Mouse (Mus musculus) bone marrow macrophage, adult 2 months (primary cell): Measurements from ENCODE around the gene Bag6. TPM values are rescaled to one million over a fixed set of nuclear protein-coding genes. Genes with fewer than 3 reads are reported as not detected.

Experiments
- H3K27ac ChIP-seq: 2 replicates; pipeline ENCODE4 v1.5.1; 2012; ENCODE audit warnings: low read depth, low read length; ENCODE audit not compliant: insufficient read depth
- H3K4me1 ChIP-seq: 2 replicates; pipeline ENCODE4 v1.6.1; 2012; ENCODE audit warnings: low read length; ENCODE audit not compliant: control insufficient read depth, insufficient read depth
- H3K4me3 ChIP-seq: 2 replicates; pipeline ENCODE4 v1.5.1; 2012; ENCODE audit warnings: mild to moderate bottlenecking, low read length, moderate library complexity; ENCODE audit not compliant: insufficient read depth
- CTCF ChIP-seq: IDR thresholded peaks from 2 replicates; pipeline ENCODE4 v1.5.1; 2012; ENCODE audit warnings: low read depth, mild to moderate bottlenecking, low read length, moderate library complexity
- POLR2A ChIP-seq: IDR thresholded peaks from 2 replicates; pipeline ENCODE4 v1.6.1; 2012; ENCODE audit warnings: mild to moderate bottlenecking, low read depth, low read length, borderline replicate concordance
- polyA plus RNA-seq: library from polyadenylated mRNA; stranded (reverse); fragments of >200 nt; gene quantifications from 2 replicates; pipeline ENCODE4 v1.2.4, GENCODE M21; 2012; ENCODE audit not compliant: missing spikeins, insufficient read depth, insufficient read length

The Bag6 gene
- polyA plus RNA-seq, 1 experiment: 166 TPM

DNA sequence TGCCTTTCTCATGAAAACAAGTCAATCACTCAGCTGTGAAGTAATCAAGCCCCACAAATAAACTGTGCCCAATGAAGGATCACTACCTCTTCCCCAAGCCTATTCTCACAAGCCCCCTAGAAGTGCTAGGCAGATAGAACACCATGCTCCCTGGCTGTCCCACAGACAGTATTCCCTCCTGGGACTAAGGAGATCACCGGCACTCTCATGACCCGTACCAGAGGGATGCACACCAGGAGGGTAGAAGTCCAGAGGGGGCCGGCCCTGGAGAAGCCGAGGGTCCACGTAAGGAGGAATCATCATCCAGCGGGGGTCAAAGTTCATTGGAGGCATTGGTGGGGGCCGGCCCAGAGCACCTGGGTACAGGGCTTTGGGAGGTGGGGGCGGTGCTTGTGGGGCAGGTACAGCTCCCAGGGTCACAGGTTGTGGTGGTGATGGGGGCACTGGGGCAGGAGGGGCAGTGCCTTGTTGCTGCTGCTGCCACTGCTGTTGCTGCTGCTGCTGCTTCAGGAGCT, 22.7 kb downstream of the Bag6 start:
- TF ChIP-seq CTCF: no peak
- TF ChIP-seq POLR2A: no peak
- H3K27ac ChIP-seq: no peak overlapping the region
- no peak overlapping the region for H3K4me3 ChIP-seq
- H3K4me1 ChIP-seq: peaks cover 3% of the 10 kb centered on the region; the same call in 1 of the 2 replicates

DNA sequence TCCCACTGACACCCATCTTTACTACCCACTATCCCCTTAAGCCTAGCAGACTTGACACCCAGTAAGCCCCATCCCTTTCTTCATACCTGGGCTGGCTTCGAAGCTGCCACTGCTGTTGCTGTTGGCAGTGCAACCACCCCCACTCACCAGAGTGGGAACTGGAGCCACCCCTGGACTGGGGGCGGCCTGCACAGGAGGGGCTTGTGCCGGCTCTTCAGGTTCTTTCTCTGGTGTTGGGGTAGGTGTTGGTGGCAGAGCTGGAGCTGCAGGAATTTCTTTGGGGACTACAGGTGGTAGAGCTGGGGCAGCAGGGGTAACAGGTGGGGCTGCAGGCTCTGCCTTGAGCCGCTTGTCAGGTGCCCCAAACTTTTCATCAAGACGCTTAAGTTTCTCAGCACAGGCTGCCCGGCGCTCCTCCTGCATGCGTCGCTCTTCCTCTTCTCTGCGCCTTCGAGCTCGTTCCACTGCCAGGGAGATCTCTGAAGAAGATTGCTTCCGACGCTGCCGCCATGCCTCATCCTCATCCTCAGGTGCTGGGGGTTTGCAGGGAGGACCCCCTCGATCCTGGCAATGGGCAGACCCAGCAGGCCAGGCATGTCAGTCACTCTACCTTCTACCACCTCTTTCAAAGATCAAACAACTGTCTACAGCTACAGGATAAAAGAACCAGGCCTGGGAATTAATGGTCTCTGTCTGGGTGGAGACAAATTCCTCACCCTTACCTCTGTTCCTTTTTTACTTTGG, 24.0 kb downstream of the Bag6 start:
- no peak overlapping the region for H3K27ac ChIP-seq
- no peak overlapping the region for H3K4me3 ChIP-seq
- TF ChIP-seq POLR2A (no peak), CTCF (no peak)
- H3K4me1 ChIP-seq: peaks cover 7% of the 10 kb centered on the region; the same call in 1 of the 2 replicates

DNA sequence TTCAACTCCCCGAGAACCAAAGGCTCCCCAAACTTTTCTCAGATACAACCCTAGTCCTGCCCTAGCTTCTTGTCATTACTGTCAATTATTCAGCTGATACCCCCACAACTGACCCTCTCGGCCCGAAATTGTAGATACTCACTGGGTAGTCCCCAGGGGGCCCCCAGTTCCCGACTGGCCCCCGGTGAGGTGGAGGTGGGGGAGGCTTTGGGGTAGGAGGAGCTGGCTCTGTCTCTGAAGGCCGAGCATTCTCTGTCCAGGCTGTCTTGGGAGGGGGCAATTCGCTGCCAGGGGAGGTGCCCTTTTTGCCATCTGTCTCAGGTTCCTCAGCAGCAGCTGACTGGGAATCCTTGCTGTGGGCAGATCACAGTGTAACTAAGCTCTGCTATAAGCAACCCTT, 24.7 kb downstream of the Bag6 start:
- no peak for TF ChIP-seq CTCF
- H3K27ac ChIP-seq: no peak overlapping the region
- H3K4me3 ChIP-seq: no peak overlapping the region

DNA sequence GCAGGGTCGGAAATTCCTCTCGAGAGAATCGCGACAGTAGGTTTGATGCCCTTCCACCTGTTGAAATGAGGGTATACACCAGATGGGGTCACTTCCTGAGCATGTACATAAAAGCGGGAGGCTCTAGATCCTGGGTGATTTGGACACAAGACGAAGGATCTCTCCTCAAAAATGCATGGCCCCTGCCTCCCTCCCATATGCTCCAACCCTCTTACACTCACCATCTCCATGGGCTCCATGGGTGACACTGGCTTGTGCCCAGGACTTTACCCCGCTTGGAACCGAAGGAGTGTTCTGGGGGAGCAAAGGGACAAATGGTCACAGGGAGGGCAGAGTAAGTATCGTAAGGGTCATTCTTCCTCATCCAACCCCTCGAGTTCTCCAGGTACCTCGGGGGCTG, 26.4 kb downstream of the Bag6 start:
- peaks cover 14% of the 10 kb centered on the region for H3K4me1 ChIP-seq
- no peak overlapping the region for H3K27ac ChIP-seq
- H3K4me3 ChIP-seq: no peak overlapping the region
- no peak for TF ChIP-seq CTCF
- no peak for TF ChIP-seq POLR2A

More for the DNA sequence above, 24.7 kb downstream of the Bag6 start:
- H3K4me1 ChIP-seq: peaks cover 7% of the 10 kb centered on the region; the same call in 1 of the 2 replicates

DNA sequence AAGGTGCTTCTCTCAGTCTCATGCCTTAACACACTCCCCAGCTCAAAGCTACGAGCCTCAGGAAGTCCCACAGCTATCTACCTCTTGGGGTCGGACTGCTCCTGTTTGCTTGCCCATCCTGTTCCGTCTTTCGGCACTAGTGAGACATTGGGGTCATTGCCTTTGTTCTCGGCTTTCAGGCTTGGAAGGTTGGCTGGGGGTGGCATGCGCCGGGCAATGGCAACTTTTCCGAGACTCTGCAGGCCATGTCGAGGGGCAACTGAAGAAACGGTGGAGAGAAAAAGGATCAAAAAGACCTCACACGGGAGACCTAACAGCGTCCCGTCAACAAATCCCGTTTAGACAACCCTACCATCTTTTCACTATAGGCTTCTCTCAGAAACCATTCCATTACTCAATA, 27.1 kb downstream of the Bag6 start:
- H3K27ac ChIP-seq: no peak overlapping the region

DNA sequence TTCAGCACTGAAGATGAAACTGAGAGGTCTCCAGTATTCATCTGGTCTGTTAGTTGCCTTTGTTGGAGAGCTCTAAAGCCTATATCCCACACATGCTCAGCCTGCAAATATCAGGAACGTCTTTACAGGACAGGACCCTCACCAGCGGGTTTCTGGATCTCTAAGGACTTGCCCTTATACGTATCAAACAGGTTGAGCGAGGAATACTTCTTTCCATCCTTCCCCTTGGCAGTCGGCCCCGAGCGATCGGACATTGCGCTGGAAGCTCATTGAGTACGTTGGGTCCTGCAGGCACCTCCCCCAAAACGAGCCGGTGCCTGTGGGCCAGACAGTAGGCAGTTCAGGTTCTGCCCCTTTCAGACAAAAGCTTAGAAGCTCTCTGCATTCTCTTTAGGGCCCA, 27.8 kb downstream of the Bag6 start:
- H3K27ac ChIP-seq: no peak overlapping the region
- TF ChIP-seq CTCF (no peak), POLR2A (no peak)

More for the DNA sequence above, 27.1 kb downstream of the Bag6 start:
- Histone ChIP-seq H3K4me3 (no peak overlapping the region), H3K4me1 (peaks cover 16% of the 10 kb centered on the region)
- TF ChIP-seq POLR2A (no peak), CTCF (no peak)

DNA sequence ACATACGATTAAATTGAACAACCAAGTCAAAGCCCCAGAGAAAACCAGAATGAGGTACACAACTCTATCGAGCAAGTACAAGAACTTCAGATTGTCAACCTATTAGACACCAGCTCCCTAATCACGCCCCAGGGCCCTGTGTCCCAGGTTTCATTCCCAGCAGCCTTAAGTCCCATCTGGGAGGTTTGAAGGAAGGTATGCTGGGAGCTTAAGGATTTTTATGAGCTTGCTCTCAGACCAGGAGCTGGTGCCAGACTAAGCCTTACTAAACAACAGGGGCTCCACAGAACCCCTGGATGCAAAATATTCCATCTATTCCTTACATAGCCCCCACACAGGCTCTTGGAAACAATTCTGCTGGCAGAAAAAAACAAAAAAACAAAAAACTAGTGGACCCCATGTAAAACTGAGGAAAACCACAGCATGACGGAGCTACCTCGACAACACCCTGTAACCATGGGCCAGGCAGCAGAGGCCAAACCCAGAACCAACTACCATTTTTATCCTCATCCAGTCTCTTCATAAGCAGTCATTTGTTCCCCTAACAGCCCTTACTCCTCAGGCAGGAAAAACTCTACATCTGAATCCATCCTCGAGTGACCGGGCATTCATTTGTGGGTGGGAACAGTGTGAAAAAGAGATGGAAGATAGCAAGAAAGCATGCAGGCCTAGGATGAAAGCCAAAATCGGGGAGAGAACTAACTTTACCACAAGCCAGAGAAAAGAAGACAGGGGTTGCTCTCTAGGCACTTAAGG, 28.5 kb downstream of the Bag6 start:
- Histone ChIP-seq H3K4me3 (peak overlapping the region; percentile 77), H3K4me1 (peaks cover 16% of the 10 kb centered on the region), H3K27ac (peak overlapping the region; percentile 87)
- TF ChIP-seq CTCF (no peak), POLR2A (no peak)

More for the DNA sequence above, 27.8 kb downstream of the Bag6 start:
- peaks cover 16% of the 10 kb centered on the region for H3K4me1 ChIP-seq
- H3K4me3 ChIP-seq: peak overlapping the region; percentile 77

DNA sequence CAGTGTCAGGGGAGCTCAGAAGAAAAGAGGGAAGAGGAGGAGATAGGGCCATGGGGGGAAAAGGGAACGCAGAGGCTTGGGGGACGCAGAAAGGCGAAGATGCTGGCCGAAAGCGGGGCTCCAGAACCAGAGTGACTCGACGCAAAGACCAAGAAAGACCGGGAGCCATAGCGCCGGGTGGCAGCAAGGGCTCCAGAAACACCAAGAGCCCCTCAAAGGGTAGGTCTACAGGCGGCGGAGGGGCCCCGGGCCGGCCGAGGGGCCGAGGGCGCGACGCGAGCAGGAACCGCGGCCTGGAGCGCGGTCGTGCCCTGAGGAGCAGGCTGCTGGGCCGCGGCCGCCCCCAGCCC, 29.2 kb downstream of the Bag6 start:
- peak overlapping the region; percentile 77 for H3K4me3 ChIP-seq
- TF ChIP-seq CTCF (no peak), POLR2A (no peak)
- H3K27ac ChIP-seq: peak overlapping the region; percentile 87
- H3K4me1 ChIP-seq: peaks cover 18% of the 10 kb centered on the region

DNA sequence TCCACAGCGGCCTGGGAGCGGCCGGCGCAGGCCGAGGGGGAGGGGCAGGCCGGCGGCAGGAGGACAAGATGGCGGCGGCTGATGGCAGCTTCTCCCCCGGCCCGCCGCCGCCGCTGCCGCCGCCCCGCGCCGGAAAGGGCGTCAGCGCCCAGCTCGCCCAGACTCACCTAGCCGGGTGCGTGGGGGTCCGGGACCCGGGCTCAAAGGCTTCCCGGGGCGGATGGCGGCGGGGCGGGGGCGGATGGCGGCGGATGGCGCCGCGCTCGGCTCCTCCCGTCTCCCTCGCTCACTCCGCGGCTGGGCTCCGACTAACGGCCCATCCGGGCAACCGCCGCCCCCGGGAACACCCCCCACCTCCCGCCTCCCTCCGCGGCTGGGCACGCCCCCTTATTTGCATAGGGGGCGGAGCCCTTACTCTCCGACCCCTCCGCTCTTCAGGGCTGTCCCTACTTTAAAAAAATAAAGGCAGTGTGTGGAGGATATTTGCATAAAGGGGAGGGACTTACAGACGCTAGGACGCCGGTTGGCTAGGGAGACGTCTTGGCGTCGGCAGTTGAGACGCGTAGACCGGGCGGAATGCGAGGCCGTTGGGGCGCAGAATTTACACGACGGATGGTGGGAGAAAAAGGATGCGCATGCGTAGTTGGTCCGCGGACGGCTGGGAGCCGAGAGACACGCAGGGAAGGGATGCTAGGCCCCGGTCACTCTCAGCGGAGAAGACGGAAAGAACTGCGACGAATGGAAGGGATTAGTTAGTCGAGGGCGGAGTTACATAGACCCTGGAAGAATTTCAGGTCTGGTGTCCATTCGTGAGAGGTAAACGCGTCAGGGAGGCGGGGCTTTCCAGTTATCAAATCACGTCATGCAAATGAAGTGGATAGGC, 29.8 kb downstream of the Bag6 start, which contains the start of gene Prrc2a:
Prrc2a (minus strand) TSS at position 330 of the 883 bp plus-strand sequence.
- peak within 1 kb of the TSS; percentile 87 for H3K27ac ChIP-seq
- no peak for TF ChIP-seq CTCF
- 0 out of 2 replicates have a peak, but pooled peaks have one; percentile 57 for TF ChIP-seq POLR2A
- H3K4me3 ChIP-seq: peak within 1 kb of the TSS; percentile 77
- H3K4me1 ChIP-seq: peaks cover 18% of the 10 kb centered on the region
